Mouse (Mus musculus): ENCODE results near the gene Srsf4.

GRCm38 (mm10) chr4:131914046-131914643 is 40.7 kb downstream of the Srsf4 start:
- no peak for TF ChIP-seq CTCF (IDR thresholded peaks at IDR 0.05; ENCODE audit: extremely low read depth, insufficient read depth, low read length)
- no peak for TF ChIP-seq POLR2A (IDR thresholded peaks at IDR 0.05; ENCODE audit: extremely low read depth, insufficient read depth, low read length)
